Mouse (Mus musculus) stomach, embryonic 15.5 days (tissue): ENCODE measurements around the gene Rasgef1c. TPM values are rescaled to one million over a fixed set of nuclear protein-coding genes. Genes with fewer than 3 reads are reported as not detected.

Experiments
- ATAC-seq: fragments of 200-750 bp; cut with Nextera tagmentation; 2 replicates; pipeline ENCODE4 v1.8.0; 2017; ENCODE audit warnings: low read depth, moderate number of reproducible peaks, moderate TSS enrichment; ENCODE audit not compliant: insufficient read depth, low FRiP score
- H3K27ac ChIP-seq: fragments of 300-500 bp; sonication (generic); 2 replicates; pipeline ENCODE4 v1.5.1; 2015; ENCODE audit warnings: mild to moderate bottlenecking, inconsistent platforms
- H3K27me3 ChIP-seq: fragments of 300-500 bp; sonication (generic); replicated peaks from 2 replicates; pipeline ENCODE4 v1.6.1; 2015; ENCODE audit warnings: inconsistent platforms
- H3K36me3 ChIP-seq: fragments of 300-500 bp; sonication (generic); 2 replicates; pipeline ENCODE4 v1.6.1; 2015; ENCODE audit warnings: inconsistent platforms
- H3K4me1 ChIP-seq: fragments of 300-500 bp; sonication (generic); 2 replicates; pipeline ENCODE4 v1.6.1; 2015; ENCODE audit warnings: inconsistent platforms
- H3K4me2 ChIP-seq: fragments of 300-500 bp; sonication (generic); 2 replicates; pipeline ENCODE4 v1.6.1; 2015; ENCODE audit warnings: mild to moderate bottlenecking, inconsistent platforms
- H3K4me3 ChIP-seq: fragments of 300-500 bp; sonication (generic); replicated peaks from 2 replicates; pipeline ENCODE4 v1.5.1; 2015; ENCODE audit warnings: inconsistent platforms
- H3K9ac ChIP-seq: fragments of 300-500 bp; sonication (generic); 2 replicates; pipeline ENCODE4 v1.6.1; 2015; ENCODE audit warnings: inconsistent platforms
- H3K9me3 ChIP-seq: fragments of 300-500 bp; sonication (generic); 2 replicates; pipeline ENCODE4 v1.6.1; 2016; ENCODE audit warnings: inconsistent platforms
- WGBS: fragments of 180-500 bp; shearing (Covaris S2); methylation state at CpG from one replicate; pipeline ENCODE4 v1.1.7; 2015; 5-methylcytosine and 5-hydroxymethylcytosine counted together
- polyA plus RNA-seq: library from polyadenylated mRNA; unstranded; fragments of >200 nt; fragmentation: Nextera tagmentation; extraction: Ambion mirVana; gene quantifications from 2 replicates; pipeline ENCODE4 v1.2.1, GENCODE M21; 2015

The Rasgef1c gene
- polyA plus RNA-seq, 1 experiment from 2014 or later: 0.49 TPM

DNA sequence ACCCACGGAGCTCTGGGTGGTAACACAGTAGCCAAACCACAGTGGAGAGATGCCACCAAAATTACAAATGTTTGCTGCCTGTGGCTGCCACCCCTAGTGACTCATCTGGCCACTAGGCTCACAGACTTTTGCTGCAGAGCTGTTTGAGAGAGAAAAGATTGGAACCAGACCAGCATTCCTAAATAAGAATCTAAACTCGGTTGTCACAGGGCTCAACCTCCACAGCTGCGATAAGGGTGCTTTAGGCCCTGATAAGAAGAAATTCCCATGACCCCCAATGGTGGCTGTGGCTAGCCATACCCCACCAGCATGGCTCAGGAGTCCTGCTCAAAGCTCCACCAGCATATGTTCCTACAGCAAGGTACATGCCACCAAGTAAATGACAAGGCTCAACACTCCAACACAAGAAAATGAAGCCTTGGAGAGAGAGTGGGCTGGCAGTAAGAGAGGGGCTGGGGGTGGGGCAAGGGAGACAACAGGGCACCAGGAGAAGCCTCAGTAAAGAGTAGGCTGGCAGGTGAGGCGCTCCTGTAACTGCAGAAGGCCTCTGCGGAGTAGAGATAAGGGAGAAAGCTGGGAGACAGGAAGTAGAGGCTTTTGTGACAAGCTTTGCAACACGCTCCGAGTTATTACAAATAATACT, 79.8 kb downstream of the Rasgef1c start:
- H3K27me3 ChIP-seq: no peaks in the 10 kb centered on the region
- ATAC-seq: peak; percentile 62; the same call in 1 of the 2 replicates
- H3K4me3 ChIP-seq: no peak overlapping the region
- H3K4me2 ChIP-seq: no peak overlapping the region
- H3K27ac ChIP-seq: no peak overlapping the region
- 53% methylated on average over 7 of the region's 7 CpGs for WGBS
- H3K36me3 ChIP-seq: no peaks in the 10 kb centered on the region
- H3K4me1 ChIP-seq: no peaks in the 10 kb centered on the region; the same call in 1 of the 2 replicates
- H3K9me3 ChIP-seq: no peaks in the 10 kb centered on the region
- H3K9ac ChIP-seq: no peak overlapping the region

DNA sequence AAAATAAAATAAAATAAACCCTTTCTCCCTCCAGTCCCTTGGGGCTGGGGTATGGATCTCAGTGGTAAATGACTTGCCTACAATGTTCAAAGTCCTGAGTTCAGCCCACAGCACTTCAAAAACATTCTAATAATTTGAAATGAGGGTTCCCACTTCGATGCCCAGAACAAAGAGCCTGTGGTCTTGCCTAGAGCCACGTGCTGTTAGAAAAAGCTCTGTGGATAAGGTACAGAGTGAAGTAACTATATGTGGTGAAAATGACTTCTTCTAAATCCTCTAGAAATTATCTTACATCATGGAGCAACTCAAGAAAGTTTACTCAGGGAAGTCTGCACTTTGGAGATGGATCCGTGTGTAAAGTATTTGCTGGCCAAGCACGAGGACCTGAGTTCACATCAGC, 80.5 kb downstream of the Rasgef1c start:
- H3K9ac ChIP-seq: no peak overlapping the region
- no peak overlapping the region for H3K27ac ChIP-seq
- H3K27me3 ChIP-seq: no peaks in the 10 kb centered on the region
- no peak overlapping the region for H3K4me3 ChIP-seq
- H3K4me1 ChIP-seq: no peaks in the 10 kb centered on the region; the same call in 1 of the 2 replicates
- H3K36me3 ChIP-seq: no peaks in the 10 kb centered on the region
- 84% methylated on average over 4 of the region's 4 CpGs for WGBS
- no peak for ATAC-seq
- H3K9me3 ChIP-seq: no peaks in the 10 kb centered on the region
- H3K4me2 ChIP-seq: no peak overlapping the region

DNA sequence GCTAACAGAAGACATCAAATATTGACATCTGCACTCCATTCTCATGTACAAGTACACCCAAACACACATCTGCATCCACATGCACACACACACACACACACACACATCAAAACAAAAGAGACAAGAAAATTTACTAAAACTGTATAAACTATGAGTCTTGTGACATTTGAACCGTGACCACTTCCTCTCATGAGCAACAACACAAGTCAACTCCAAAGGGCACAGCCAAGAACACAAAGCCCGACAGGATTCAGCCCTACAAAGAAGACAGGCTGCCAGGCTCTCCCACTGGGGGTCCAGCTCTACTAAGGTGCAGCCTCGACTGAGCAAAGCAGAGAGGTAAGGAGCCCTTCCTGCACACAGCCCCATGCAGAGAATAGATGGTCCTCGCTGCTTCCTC, 81.2 kb downstream of the Rasgef1c start:
- 52% methylated on average over 4 of the region's 4 CpGs for WGBS
- H3K4me3 ChIP-seq: no peak overlapping the region
- no peaks in the 10 kb centered on the region; the same call in 1 of the 2 replicates for H3K4me1 ChIP-seq
- no peak overlapping the region for H3K4me2 ChIP-seq
- H3K27me3 ChIP-seq: no peaks in the 10 kb centered on the region
- H3K36me3 ChIP-seq: no peaks in the 10 kb centered on the region
- ATAC-seq: no peak
- no peak overlapping the region for H3K9ac ChIP-seq
- no peaks in the 10 kb centered on the region for H3K9me3 ChIP-seq
- H3K27ac ChIP-seq: no peak overlapping the region

DNA sequence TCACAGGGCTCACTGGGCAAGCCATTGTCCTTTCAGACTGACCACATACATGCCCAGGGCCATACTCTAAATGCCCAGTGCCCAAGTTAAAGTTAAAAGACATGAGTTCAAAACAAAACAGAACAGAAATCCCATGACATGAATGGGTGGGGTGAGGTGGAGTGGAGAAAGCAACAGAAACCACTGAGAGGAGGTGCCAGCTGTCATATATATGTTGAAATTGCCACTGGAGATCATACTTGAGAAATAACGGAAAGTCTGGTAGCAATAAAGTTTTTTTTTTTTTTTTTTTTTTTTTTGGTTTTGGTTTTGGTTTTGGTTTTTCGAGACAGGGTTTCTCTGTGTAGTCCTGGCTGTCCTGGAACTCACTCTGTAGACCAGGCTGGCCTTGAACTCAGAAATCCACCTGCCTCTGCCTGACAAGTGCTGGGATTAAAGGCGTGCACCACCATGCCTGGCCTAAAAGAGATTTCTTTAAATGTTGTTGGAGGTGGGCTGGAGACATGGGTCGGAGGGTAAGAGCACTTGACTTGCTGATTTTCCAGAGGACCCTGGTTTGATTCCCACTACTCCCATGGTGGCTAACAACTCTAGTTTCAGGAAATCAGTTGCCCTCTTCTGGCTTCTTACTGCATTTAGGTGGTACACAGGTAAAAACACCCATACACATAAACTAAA, 82.4 kb downstream of the Rasgef1c start:
- no peak overlapping the region for H3K9ac ChIP-seq
- H3K4me1 ChIP-seq: no peaks in the 10 kb centered on the region; the same call in 1 of the 2 replicates
- H3K4me3 ChIP-seq: no peak overlapping the region
- H3K27me3 ChIP-seq: no peaks in the 10 kb centered on the region
- no peak overlapping the region for H3K4me2 ChIP-seq
- WGBS: 77% methylated on average over 4 of the region's 4 CpGs
- H3K27ac ChIP-seq: no peak overlapping the region
- H3K9me3 ChIP-seq: no peaks in the 10 kb centered on the region
- no peaks in the 10 kb centered on the region for H3K36me3 ChIP-seq
- no peak for ATAC-seq

DNA sequence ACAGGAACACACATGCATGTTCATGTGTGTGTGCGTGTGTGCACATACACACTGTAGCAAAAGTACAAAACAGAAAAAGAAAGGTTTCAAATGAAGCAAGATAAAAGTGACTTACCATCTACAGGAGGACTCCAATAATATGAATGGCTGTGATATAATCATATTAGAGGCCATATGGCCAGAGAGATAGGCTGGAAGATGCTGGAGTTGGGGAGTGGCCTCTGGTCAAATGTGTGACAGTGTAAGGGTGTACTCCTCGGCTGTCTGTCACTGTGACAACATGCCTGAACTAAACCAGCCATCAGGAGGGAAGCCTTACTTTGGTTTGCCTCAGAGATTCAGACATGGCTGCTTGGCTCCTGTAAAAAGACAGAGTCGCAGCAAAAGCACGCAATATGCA, 83.4 kb downstream of the Rasgef1c start:
- no peak overlapping the region for H3K27ac ChIP-seq
- H3K9me3 ChIP-seq: no peaks in the 10 kb centered on the region
- H3K4me3 ChIP-seq: no peak overlapping the region
- 78% methylated on average over 4 of the region's 4 CpGs for WGBS
- H3K27me3 ChIP-seq: no peaks in the 10 kb centered on the region
- no peak overlapping the region for H3K9ac ChIP-seq
- no peaks in the 10 kb centered on the region for H3K36me3 ChIP-seq
- no peaks in the 10 kb centered on the region; the same call in 1 of the 2 replicates for H3K4me1 ChIP-seq
- H3K4me2 ChIP-seq: no peak overlapping the region
- peak; percentile 67; the same call in 1 of the 2 replicates for ATAC-seq

DNA sequence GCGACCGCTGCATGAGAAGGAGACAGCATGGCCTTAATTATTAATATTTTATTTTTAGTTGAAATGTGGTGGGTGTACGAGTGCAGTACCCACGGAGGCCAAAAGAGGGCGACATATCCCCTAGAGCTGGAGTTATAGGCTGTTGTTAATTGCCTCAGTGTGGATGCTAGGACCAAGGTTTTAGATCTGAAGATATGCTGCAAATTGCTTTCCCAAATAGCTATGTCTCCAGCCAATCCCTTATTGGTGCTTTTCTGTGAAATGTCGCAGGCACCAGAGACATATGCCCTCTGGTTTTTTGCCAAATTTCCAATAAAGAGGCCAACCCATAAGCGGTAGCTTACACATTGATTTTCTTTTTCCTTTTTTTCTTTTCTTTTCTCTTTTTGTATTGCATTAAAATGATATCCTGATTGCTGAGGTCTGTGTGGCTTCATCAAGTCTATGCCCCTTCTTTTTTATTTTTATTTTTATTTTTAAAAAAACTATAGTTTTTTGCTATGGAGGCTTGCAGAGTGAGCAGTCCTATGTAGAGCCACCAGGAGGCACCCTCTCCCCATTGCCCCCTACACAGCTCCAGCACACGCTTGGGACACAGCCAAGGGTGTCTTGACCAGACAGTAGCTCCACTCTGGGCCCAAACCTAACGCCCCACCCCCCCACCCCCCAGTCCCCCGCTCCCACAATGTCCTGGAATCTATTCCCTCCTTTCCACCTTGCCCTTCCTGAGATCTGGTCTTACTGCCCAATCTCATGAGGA, 84.8 kb downstream of the Rasgef1c start:
- H3K9ac ChIP-seq: no peak overlapping the region
- no peak overlapping the region for H3K27ac ChIP-seq
- H3K27me3 ChIP-seq: no peaks in the 10 kb centered on the region
- 27% methylated on average over 10 of the region's 10 CpGs for WGBS
- H3K4me2 ChIP-seq: no peak overlapping the region
- no peaks in the 10 kb centered on the region; the same call in 1 of the 2 replicates for H3K4me1 ChIP-seq
- no peaks in the 10 kb centered on the region for H3K36me3 ChIP-seq
- no peaks in the 10 kb centered on the region for H3K9me3 ChIP-seq
- H3K4me3 ChIP-seq: no peak overlapping the region
- ATAC-seq: peak; percentile 71; the same call in 1 of the 2 replicates

DNA sequence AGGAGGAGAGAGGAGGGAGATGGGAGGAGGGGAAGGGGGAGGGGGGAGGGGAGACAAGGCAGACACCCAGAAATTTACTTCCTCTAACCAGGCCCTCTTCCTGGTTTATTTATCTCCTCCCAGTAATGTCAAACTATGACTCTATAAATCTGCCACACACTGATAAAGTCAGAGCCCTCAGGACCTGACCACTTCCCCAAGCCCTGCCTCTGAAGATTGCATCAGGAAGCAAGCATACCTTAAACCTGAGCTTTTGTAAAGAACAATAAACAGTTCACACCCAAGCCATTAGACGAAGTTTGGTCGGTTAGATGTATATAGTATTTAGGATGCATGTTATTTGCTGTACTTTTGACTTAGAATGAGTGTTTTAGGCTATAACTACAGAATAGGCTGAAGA, 92.9 kb downstream of the Rasgef1c start:
- Histone ChIP-seq H3K36me3 (no peaks in the 10 kb centered on the region), H3K27me3 (no peaks in the 10 kb centered on the region), H3K9me3 (no peaks in the 10 kb centered on the region), H3K4me3 (no peak overlapping the region), H3K4me1 (no peaks in the 10 kb centered on the region), H3K27ac (no peak overlapping the region), H3K4me2 (no peak overlapping the region), H3K9ac (no peak overlapping the region)
- 19% methylated on average over 2 of the region's 2 CpGs for WGBS
- no peak for ATAC-seq

DNA sequence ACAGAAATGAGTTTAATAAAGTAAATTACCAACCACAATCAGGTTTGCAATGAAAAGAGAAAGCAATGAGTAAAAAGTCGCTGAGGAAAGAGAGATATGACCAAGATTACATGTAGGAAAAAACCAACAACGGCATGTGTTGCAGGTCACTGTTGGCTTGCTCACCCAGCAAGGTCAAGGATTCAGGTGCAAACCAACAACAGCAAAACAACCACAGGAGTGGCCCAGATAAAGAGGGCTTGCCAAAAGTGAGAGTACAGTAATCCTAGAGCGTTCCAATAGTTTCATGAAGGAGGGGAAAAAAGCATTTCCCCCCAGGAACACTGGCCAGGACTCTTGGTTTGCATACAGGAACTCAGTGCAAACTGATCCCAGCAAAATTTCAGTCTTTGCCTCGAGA, 94.8 kb downstream of the Rasgef1c start:
- Histone ChIP-seq H3K4me1 (no peaks in the 10 kb centered on the region), H3K9me3 (no peaks in the 10 kb centered on the region), H3K4me2 (no peak overlapping the region), H3K27me3 (no peaks in the 10 kb centered on the region), H3K27ac (no peak overlapping the region), H3K9ac (no peak overlapping the region), H3K36me3 (no peaks in the 10 kb centered on the region), H3K4me3 (no peak overlapping the region)
- no peak for ATAC-seq
- 64% methylated on average over 4 of the region's 4 CpGs for WGBS

DNA sequence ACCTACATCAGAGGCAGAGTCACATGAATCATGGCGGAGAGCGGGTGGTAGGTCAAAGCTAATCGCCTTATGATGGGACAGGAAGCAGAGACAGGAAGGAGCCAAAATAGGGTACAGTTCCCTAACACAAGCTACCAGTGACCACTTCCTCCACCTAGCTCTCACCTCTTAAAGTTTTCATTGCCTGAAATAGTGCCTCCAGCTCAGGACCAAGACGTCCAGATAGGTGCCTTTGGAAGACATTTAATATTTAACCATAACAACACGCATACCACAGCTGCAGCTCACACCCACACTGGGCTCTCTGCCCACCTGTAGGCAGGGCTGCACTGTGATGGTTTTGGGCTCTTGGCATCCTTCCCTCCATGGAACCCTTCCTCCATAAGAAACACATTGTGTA, 95.7 kb downstream of the Rasgef1c start:
- Histone ChIP-seq H3K9ac (no peak overlapping the region), H3K4me3 (no peak overlapping the region), H3K4me2 (no peak overlapping the region), H3K27me3 (no peaks in the 10 kb centered on the region), H3K9me3 (no peaks in the 10 kb centered on the region), H3K27ac (no peak overlapping the region), H3K36me3 (no peaks in the 10 kb centered on the region), H3K4me1 (no peaks in the 10 kb centered on the region)
- no peak for ATAC-seq
- 65% methylated on average over 5 of the region's 5 CpGs for WGBS

DNA sequence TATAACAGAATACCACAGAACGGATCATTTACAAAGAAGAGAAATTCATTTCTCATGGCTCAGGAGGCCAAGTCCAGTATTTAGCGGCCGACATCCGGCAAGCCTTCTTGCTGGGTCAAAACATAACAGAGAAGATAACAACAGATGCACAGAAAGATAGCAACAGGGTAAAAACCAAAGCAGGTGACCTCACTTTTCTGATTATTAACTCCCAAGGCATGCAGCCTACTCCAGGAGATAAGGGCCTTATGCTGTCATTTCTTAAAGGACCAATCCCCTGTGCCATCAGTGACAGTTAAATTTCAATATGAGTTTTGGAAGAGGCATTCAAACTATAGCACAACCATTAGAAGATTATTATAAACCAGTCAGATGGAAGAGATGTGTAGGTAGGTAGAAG, 101.2 kb downstream of the Rasgef1c start:
- H3K27me3 ChIP-seq: no peaks in the 10 kb centered on the region
- no peak overlapping the region for H3K27ac ChIP-seq
- no peak overlapping the region for H3K4me2 ChIP-seq
- WGBS: 73% methylated on average over 4 of the region's 4 CpGs
- H3K36me3 ChIP-seq: no peaks in the 10 kb centered on the region
- no peaks in the 10 kb centered on the region for H3K4me1 ChIP-seq
- H3K9ac ChIP-seq: no peak overlapping the region
- ATAC-seq: no peak
- no peak overlapping the region for H3K4me3 ChIP-seq
- H3K9me3 ChIP-seq: no peaks in the 10 kb centered on the region

DNA sequence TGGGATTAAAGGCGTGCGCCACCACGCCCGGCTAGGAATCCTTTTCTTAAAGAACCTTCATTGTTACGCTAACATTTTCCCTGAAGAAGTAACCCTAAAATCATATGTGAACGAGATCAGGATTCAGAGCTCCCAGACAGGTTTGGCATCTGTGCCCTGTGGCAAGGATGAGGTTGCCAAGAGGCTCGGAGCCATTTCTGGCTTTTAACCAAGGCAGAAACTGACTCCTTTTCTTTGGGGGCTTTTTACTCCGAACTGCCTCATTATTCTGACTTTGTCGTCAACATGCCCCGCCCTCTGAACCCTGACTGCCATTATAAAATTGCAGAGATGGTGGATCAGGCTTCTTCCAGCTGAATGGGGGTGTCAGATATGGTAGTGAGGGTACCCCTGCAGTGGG, 106.1 kb downstream of the Rasgef1c start:
- no peak for ATAC-seq
- no peaks in the 10 kb centered on the region for H3K27me3 ChIP-seq
- no peaks in the 10 kb centered on the region for H3K9me3 ChIP-seq
- no peak overlapping the region for H3K9ac ChIP-seq
- no peaks in the 10 kb centered on the region for H3K36me3 ChIP-seq
- 76% methylated on average over 10 of the region's 10 CpGs for WGBS
- H3K4me1 ChIP-seq: no peaks in the 10 kb centered on the region
- H3K27ac ChIP-seq: no peak overlapping the region
- H3K4me2 ChIP-seq: no peak overlapping the region
- H3K4me3 ChIP-seq: no peak overlapping the region

DNA sequence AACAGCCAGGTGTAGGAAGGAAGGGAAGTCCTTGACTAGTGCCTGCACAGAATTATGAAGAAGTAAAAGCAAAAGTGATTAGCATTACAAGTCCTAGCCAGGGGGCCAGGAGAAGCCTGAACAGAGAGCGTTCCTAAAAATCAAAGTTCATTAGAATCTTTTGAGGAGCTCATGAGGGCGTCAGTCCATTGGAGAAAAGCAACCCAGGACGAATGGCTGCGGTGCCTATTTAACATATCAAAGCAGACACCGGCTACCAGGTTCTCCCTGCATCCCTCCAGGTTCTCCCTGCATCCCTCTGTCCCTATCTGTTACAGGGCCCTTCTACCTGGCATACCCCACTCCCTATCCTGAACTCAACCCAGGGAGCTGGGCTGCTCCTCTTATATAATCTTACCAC, 106.6 kb downstream of the Rasgef1c start:
- Histone ChIP-seq H3K4me3 (no peak overlapping the region), H3K4me2 (no peak overlapping the region), H3K27ac (no peak overlapping the region), H3K36me3 (no peaks in the 10 kb centered on the region), H3K9me3 (no peaks in the 10 kb centered on the region), H3K4me1 (no peaks in the 10 kb centered on the region), H3K27me3 (no peaks in the 10 kb centered on the region), H3K9ac (no peak overlapping the region)
- no peak for ATAC-seq
- WGBS: 46% methylated on average over 5 of the region's 5 CpGs
